Mouse (Mus musculus): Measurements from ENCODE around the gene Zfp91. TPM values are rescaled to one million over a fixed set of nuclear protein-coding genes. Genes with fewer than 3 reads are reported as not detected.

The Zfp91 gene
- polyA plus RNA-seq, 1 experiment: 85.8 TPM

GRCm38 (mm10) chr19:12796328-12796931 lies 504 bp upstream of the Zfp91 start:
- Histone ChIP-seq H3K4me1 (ENCODE audit: control insufficient read depth, insufficient read depth, low read length) (0 out of 2 replicates have a peak, but pooled peaks cover 4% of the 10 kb centered on the region), H3K4me3 (ENCODE audit: insufficient read depth, low read length) (peak overlapping the region; percentile 72), H3K27ac (ENCODE audit: insufficient read depth, low read length) (peak overlapping the region; percentile 100)
- TF ChIP-seq POLR2A (IDR thresholded peaks at IDR 0.05; ENCODE audit: low read depth, low read length): peak; percentile 59
- no peak for TF ChIP-seq CTCF (IDR thresholded peaks at IDR 0.05; ENCODE audit: borderline replicate concordance, insufficient read depth, low read length)

GRCm38 (mm10) chr19:12795110-12795509 lies 816 bp downstream of the Zfp91 start:
- TF ChIP-seq CTCF (IDR thresholded peaks at IDR 0.05; ENCODE audit: borderline replicate concordance, insufficient read depth, low read length): no peak
- TF ChIP-seq POLR2A (IDR thresholded peaks at IDR 0.05; ENCODE audit: low read depth, low read length): no peak
- peaks cover 6% of the 10 kb centered on the region; the same call in 1 of the 2 replicates for H3K4me1 ChIP-seq (ENCODE audit: control insufficient read depth, insufficient read depth, low read length)

GRCm38 (mm10) chr19:12794056-12795044 lies 1.6 kb downstream of the Zfp91 start:
- Histone ChIP-seq H3K27ac (ENCODE audit: insufficient read depth, low read length) (peak overlapping the region; percentile 99), H3K4me3 (ENCODE audit: insufficient read depth, low read length) (peak overlapping the region; percentile 79), H3K4me1 (ENCODE audit: control insufficient read depth, insufficient read depth, low read length) (peaks cover 6% of the 10 kb centered on the region; the same call in 1 of the 2 replicates)
- TF ChIP-seq POLR2A (IDR thresholded peaks at IDR 0.05; ENCODE audit: low read depth, low read length) (peak; percentile 65), CTCF (IDR thresholded peaks at IDR 0.05; ENCODE audit: borderline replicate concordance, insufficient read depth, low read length) (peak; percentile 67; the same call in 1 of the 2 replicates)

More at GRCm38 (mm10) chr19:12795110-12795509, 816 bp downstream of the Zfp91 start:
- peak overlapping the region; percentile 79 for H3K4me3 ChIP-seq (ENCODE audit: insufficient read depth, low read length)
- H3K27ac ChIP-seq (ENCODE audit: insufficient read depth, low read length): peak overlapping the region; percentile 99

- peaks cover 4% of the 10 kb centered on the region; the same call in 1 of the 2 replicates for H3K4me1 ChIP-seq (ENCODE audit: control insufficient read depth, insufficient read depth, low read length)
- no peak overlapping the region for H3K4me3 ChIP-seq (ENCODE audit: insufficient read depth, low read length)
- TF ChIP-seq POLR2A (IDR thresholded peaks at IDR 0.05; ENCODE audit: low read depth, low read length) (no peak), CTCF (IDR thresholded peaks at IDR 0.05; ENCODE audit: borderline replicate concordance, insufficient read depth, low read length) (no peak)
- no peak overlapping the region for H3K27ac ChIP-seq (ENCODE audit: insufficient read depth, low read length)
Measured at GRCm38 (mm10) chr19:12792374-12792773, 3.6 kb downstream of the Zfp91 start.

GRCm38 (mm10) chr19:12787721-12788120 lies 8.2 kb downstream of the Zfp91 start:
- no peak for TF ChIP-seq POLR2A (IDR thresholded peaks at IDR 0.05; ENCODE audit: low read depth, low read length)
- no peak for TF ChIP-seq CTCF (IDR thresholded peaks at IDR 0.05; ENCODE audit: borderline replicate concordance, insufficient read depth, low read length)
- peaks cover 4% of the 10 kb centered on the region; the same call in 1 of the 2 replicates for H3K4me1 ChIP-seq (ENCODE audit: control insufficient read depth, insufficient read depth, low read length)
- H3K27ac ChIP-seq (ENCODE audit: insufficient read depth, low read length): no peak overlapping the region
- no peak overlapping the region for H3K4me3 ChIP-seq (ENCODE audit: insufficient read depth, low read length)

GRCm38 (mm10) chr19:12786803-12787395 lies 9.0 kb downstream of the Zfp91 start:
- no peak overlapping the region for H3K4me3 ChIP-seq (ENCODE audit: insufficient read depth, low read length)
- no peak for TF ChIP-seq CTCF (IDR thresholded peaks at IDR 0.05; ENCODE audit: borderline replicate concordance, insufficient read depth, low read length)
- no peak for TF ChIP-seq POLR2A (IDR thresholded peaks at IDR 0.05; ENCODE audit: low read depth, low read length)

GRCm38 (mm10) chr19:12780437-12780836 lies 15.5 kb downstream of the Zfp91 start:
- Histone ChIP-seq H3K4me1 (ENCODE audit: control insufficient read depth, insufficient read depth, low read length) (no peaks in the 10 kb centered on the region), H3K27ac (ENCODE audit: insufficient read depth, low read length) (no peak overlapping the region), H3K4me3 (ENCODE audit: insufficient read depth, low read length) (no peak overlapping the region)
- TF ChIP-seq POLR2A (IDR thresholded peaks at IDR 0.05; ENCODE audit: low read depth, low read length): no peak
- TF ChIP-seq CTCF (IDR thresholded peaks at IDR 0.05; ENCODE audit: borderline replicate concordance, insufficient read depth, low read length): no peak

More at GRCm38 (mm10) chr19:12786803-12787395, 9.0 kb downstream of the Zfp91 start:
- Histone ChIP-seq H3K4me1 (ENCODE audit: control insufficient read depth, insufficient read depth, low read length) (peaks cover 4% of the 10 kb centered on the region; the same call in 1 of the 2 replicates), H3K27ac (ENCODE audit: insufficient read depth, low read length) (no peak overlapping the region)

GRCm38 (mm10) chr19:12770888-12771287 lies 25.0 kb downstream of the Zfp91 start:
- Histone ChIP-seq H3K27ac (ENCODE audit: insufficient read depth, low read length) (no peak overlapping the region), H3K4me1 (ENCODE audit: control insufficient read depth, insufficient read depth, low read length) (peaks cover 4% of the 10 kb centered on the region; the same call in 1 of the 2 replicates), H3K4me3 (ENCODE audit: insufficient read depth, low read length) (no peak overlapping the region)
- TF ChIP-seq POLR2A (IDR thresholded peaks at IDR 0.05; ENCODE audit: low read depth, low read length) (no peak), CTCF (IDR thresholded peaks at IDR 0.05; ENCODE audit: borderline replicate concordance, insufficient read depth, low read length) (no peak)

GRCm38 (mm10) chr19:12765308-12765707 lies 30.6 kb downstream of the Zfp91 start, which contains the start of gene Cntf:
Gene Cntf, minus strand, starts transcription at chr19:12765632.
- no peak within 1 kb of the TSS for H3K4me3 ChIP-seq (ENCODE audit: insufficient read depth, low read length)
- no peak for TF ChIP-seq POLR2A (IDR thresholded peaks at IDR 0.05; ENCODE audit: low read depth, low read length)
- no peak for TF ChIP-seq CTCF (IDR thresholded peaks at IDR 0.05; ENCODE audit: borderline replicate concordance, insufficient read depth, low read length)
- peaks cover 18% of the 10 kb centered on the region for H3K4me1 ChIP-seq (ENCODE audit: control insufficient read depth, insufficient read depth, low read length)
- peak within 1 kb of the TSS; percentile 12; the same call in 1 of the 2 replicates for H3K27ac ChIP-seq (ENCODE audit: insufficient read depth, low read length)
